Mouse (Mus musculus): ENCODE results near the gene Stum.

The Stum gene

DNA sequence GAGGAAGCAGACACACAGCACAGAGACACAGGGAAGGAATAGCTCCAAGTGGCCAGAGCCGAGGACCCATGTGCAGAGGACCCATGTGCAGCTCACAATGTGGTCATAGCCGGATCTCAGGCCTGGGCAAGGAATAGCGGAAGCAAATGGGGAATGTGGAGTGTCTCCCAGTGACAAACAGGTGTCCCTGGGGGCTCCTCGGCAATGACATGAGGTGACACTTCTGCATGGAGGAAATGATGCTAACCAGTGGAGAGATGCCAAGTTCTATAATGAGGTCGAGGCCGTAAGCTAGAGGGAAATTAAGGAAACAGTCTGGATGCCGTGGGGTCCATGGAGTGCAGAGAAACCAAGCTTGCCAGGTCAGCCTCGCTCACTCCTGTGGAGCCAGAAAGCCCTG is 54.4 kb downstream of the Stum start:
- peak; percentile 24 for DNase-seq (ENCODE audit: low read depth, low spot score)

DNA sequence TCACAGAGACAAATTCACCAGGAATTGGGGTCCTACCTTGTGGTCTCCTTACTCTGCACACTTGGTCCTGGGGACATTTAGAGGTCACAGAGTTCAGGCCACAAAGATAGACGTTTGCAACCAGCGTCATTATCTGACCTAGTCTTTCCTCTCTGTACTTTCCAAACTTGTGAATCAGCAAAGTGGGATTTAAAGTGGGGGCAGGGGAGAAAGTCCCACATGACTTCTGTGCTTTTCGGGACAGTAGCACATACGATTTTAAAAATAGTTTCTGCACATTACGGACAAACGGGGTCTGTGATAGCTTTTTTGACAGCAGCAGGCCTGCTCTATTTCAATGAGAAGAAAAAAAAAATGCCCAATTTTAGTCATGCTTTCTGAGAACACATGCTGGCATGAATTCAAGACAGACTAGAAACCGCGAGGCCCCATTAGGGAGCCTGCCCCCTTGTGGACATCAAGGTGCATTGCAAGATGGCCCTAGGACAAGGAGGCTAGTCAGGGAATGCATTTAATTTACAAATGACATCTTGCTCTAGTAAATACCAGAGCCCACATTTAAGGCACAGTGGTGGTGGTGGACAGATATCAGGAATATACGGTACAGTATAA is 55.1 kb downstream of the Stum start:
- DNase-seq (ENCODE audit: low read depth, low spot score), result peak; percentile 88

DNA sequence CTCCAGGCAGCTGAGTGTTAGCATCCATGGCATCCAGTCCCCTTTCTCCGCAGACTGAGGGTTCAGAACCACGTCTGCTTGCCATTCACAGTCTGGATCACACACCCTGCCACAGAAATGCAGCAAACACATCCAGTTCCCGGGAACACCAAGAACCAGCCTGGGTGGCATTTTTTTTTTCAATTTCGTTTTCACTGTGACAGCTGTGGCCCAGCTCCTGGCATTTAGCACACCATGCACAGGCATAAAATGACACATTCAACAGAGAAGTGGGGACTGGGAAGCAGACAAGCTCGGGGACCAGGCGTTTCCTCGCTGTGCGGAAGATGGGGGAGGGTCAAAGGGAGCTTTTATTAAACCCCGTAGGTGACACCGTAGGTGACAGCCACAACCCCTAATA is 55.6 kb downstream of the Stum start:
- peak; percentile 39 for DNase-seq (ENCODE audit: low read depth, low spot score)

DNA sequence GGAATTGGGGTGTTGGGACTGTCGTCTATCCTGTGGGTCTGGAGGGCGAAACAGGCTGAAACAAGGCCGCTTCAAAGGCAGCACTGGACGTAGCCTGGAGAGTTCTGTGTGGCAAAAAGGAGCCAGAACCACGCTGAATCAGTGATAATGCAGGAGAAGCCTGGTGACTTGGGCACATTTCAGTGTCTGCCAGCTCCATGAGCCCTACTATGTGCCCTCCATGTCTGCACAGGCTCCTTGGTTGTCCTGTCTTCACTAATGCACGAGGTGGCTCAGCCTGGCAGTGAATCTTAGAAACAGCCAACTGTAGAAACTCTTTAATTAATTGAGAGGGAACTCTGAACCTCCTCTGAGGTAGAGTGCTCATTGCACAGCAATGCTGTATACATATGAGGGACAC is 56.9 kb downstream of the Stum start:
- DNase-seq (ENCODE audit: low read depth, low spot score), result peak; percentile 9

DNA sequence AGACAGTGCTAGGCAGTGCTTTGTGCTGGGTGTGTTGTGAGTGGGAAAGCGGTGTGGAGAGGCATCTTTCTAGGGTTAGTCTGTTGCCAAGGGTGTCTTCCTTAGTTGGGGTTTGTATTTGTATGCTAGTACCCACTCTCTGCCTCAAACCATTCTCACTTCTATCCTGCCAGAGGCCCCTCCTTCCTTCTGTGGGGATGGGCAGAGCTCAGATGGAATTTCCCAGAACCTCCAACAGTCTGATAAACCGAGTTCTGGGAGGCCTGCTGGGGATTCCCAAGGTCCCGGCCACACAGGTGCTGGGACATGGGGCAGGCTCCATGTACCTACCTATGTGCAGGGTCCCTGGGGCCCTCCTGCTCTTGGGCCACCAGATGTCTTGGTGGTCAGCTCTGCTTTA is 59.4 kb downstream of the Stum start:
- peak; percentile 10 for DNase-seq (ENCODE audit: low read depth, low spot score)

DNA sequence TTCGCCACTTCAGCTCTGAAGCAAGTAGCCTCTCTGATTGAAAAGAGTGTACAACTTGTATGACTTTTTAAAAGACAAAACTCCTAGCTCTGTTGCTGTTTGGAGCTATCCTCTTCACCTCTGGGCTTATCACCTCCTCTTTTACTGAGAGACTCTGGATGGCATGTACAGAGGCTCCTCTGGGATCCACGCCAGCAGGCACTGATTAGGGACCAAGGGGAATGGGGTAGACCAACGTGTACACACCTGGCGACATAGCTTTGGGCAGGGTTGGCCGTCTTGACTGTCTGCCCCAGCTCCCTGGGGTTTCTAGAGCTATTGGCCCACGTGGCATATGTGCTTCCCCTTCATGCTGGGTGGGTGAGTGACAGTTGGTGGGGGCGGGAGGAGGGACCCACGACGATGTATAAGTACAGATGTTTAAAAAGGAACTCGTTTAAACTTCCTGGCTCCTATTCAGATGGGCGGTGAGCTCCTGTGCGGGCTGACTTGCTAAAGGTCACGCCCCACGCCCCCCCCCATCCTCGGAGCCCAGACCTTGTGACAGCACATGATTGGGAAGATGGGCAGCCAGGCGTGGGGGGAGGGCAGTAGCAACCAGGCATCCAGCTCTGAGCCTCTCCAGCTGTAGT is 60.2 kb downstream of the Stum start:
- peak; percentile 45 for DNase-seq (ENCODE audit: low read depth, low spot score)

DNA sequence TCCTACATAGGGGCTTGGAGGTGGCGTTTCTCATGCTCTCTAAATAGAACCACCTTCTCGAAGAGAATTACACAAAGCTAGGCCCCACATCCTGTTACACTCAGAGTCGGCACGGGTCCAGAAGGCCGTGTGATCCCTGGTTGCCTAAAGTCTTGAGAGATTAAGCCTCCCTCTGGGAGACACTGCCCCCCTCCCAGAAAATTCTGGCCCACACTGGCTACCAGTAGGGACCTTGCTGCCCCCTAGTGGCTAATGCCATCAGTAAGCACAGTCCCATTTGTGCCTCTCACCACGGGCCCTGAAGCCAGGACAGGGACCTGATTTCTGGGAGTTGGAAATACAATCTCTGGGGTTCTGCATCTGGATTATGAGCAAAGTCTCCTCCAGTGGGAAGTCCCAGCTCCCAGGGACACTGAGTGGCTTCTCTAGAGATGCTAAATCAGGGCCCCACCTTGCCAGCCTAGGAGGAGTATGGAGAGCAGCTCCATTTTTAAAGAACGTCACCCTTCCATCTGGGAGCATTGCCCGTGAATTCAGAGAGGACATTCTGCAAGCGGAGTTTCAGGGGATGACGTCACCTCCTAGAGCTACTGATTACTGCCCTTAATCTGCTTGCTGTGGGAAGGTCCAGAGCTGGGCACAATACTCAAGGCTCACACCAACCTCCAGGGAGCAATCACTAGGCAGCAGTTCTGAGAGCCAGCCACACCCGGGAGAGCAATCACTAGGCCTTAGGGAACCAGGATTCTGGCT is 61.1 kb downstream of the Stum start:
- peak; percentile 84 for DNase-seq (ENCODE audit: low read depth, low spot score)

DNA sequence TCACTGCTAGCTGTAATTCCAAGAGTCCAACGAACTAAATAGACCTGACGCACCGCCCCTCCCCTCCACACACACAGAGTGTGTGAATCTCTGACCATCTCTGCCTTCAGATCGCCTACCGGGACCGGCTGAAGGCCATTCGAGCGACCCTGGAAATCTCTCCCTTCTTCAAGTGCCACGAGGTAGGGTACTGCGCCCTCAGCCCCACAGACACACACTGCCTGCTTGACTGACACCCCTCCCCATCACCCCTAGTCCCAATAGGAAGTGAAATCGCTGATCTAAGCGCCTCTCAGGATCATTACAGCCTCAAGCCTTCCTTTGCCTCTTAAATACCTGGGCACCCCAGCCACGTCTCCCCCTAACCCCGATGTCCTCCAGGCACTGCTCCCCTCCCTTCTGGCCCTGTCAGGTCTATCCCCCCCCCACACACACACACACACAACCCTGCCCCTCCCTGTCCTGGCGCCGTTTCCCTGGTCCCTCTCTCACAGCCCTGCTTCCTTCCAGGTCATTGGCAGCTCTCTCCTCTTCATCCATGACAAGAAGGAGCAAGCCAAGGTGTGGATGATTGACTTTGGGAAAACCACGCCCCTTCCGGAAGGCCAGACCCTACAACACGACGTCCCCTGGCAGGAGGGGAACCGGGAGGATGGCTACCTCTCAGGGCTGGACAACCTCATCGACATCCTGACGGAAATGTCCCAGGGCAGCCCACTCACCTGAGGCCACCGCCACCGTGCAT is 62.0 kb downstream of the Stum start:
- DNase-seq (ENCODE audit: low read depth, low spot score), result peak; percentile 19

DNA sequence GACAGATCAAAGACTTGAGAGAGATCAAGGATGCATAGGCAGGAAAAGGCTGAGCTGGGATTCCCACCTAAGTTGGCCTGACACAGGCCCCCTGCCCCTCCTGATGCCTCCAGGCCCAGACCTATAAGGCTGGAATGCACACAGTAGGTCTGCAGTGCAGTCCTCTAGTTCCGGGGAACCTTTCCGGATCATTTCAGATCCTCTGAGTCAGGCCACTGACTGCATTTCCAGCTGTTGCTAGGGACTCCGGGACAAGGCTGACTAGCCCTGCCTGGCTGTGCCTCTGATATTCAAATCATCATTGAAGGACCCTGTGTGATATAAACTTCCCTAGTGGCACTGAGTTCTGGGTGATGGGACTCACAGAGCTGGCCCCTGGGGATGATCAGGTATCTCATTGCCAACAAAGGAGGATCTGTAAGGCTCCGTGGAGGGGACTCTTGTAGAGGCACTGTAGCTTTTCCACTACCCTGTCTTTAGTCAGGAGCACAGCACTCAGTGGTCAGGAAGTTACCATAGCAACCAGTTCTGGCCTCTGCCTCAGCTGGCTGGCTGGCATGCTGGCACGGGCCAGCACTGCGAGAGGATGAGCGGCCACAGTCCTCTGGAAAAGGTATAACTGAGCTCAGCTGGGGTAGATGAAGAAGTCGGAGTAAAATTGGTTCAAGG is 62.7 kb downstream of the Stum start:
- DNase-seq (ENCODE audit: low read depth, low spot score), result peak; percentile 10

DNA sequence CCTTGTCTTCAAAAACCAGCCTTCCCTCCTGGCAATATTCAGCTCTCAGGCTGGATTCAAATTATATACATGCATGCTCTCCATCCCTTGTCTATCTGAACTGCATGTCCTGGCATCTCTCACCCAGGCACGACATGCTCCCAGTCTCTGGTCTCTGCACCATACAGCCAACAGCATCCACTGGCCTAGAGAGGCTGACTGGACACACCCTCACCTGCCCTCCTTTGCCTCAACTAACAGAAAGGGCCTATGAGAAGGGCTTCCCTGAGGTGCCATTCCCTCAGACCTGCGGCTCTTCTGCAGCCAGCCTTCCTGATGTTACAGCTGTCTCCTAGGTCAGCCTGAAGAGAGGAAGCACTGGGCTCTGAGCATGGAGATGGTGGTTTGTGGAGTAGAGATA is 64.2 kb downstream of the Stum start:
- no peak for DNase-seq (ENCODE audit: low read depth, low spot score)

DNA sequence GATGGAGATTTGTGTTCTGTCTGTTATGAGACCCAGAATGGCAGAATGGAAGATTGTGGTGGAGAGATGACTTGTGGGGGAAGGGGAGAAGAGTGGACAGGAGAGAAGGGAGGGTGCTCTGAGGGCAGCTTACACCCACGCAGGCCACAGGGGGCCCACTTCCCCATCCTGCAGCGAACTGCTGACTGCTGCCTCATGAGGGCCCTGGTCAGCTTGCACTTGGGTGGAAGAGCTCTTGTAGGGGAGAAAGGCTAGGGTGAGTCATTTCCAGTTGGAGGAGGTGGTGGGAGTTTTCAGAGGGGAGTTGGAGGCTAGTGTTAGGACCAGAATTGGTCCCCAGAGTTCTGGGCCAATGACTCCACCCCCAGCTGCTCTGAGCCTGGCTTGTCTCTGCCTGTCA is 66.2 kb downstream of the Stum start:
- DNase-seq (ENCODE audit: low read depth, low spot score), result no peak

DNA sequence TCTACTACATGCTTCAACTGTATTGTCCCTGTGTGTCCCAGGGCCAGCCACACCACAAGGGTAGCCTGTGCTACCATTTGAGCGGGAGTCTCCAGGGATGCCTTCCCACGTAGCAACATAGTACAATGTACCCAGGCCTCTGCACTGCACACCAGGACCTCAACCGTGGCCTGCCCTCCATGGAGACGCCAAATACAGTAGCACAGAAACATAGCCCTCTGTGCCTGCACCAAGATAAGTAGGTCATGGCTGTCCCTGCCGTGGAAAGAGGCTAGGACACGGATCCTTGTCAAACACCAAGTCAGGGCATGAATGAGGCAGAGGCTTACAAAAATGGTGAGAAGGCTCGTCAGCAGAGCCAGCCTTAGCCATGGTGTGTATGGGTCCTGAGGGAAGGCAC is 67.5 kb downstream of the Stum start:
- DNase-seq (ENCODE audit: low read depth, low spot score), result no peak

DNA sequence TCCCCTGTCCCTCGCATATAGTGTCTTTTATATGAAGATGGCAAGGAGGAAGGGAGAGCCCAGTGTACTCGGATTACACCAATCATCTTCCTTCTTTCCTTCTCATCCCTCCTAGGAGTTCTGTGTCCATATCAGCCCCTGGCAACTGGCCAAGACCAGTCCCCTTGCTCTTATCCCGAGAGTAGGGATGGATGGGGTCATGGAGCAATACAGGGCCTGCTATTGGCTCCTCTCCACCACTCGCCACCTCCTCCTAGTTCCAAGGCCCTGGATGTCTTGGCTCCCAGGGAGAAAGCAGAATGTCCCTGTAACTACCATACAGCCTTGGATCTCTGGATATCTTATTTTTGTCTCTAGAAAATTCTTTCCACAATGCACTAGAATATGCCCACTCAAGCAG is 68.2 kb downstream of the Stum start:
- DNase-seq (ENCODE audit: low read depth, low spot score), result no peak

DNA sequence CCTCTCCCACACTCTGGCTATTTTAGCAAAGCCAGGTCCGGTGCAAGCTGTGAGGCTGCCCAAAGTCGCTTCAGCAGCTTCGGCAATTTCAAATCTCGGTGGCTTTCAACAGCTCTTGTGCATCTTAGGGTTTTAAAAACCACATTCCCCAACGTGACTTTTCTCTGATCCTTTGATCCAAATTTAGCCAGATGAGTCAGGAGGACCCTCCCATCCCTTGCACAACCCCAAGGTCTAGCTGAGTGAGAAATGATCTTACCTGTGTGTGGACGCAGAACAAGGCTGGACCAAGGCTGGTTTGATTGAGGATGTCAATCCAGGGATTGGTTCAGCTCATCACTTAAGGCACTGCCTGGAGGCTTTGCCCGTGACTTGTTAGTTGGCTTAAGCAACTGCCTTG is 73.0 kb downstream of the Stum start:
- DNase-seq (ENCODE audit: low read depth, low spot score), result no peak

DNA sequence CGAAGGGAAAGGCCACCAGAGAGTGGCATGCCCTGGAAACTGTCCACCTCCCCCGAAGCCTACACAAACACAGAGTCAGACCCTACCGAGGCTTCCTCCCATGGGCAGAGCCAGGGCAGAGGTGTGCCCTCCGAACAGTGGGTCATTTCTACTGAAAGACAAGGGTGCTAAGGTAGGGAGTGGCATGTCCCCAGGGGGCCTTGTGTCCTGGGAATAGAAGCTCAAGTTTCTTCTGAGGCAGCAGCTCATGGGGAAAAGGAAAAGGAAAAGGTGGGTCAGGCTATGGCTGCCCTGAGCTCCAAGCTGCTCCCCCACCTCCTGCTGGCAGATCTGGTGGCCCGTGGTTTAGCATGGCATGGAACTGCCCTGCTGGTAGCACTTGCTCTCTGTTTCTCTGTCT is 73.5 kb downstream of the Stum start:
- no peak for DNase-seq (ENCODE audit: low read depth, low spot score)

DNA sequence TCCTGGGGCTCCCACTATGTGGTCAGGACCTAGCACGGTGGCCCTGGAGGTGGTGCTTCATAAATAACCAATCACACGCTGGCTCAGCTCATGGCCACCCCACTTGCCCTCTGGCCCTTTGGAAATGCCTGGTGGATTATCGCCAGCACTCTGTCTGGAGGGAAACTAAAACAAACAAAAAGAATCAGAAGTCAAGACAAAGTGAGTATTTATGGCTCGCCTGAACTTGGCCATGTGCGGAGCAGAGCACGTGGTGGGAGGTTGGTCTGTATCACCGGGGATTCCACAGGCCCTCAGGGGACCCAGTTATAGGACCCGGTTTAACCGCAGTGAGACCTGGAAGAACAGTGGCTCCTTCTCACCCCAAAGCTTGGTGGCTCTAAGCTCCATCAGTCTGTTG is 74.5 kb downstream of the Stum start:
- DNase-seq (ENCODE audit: low read depth, low spot score), result no peak

DNA sequence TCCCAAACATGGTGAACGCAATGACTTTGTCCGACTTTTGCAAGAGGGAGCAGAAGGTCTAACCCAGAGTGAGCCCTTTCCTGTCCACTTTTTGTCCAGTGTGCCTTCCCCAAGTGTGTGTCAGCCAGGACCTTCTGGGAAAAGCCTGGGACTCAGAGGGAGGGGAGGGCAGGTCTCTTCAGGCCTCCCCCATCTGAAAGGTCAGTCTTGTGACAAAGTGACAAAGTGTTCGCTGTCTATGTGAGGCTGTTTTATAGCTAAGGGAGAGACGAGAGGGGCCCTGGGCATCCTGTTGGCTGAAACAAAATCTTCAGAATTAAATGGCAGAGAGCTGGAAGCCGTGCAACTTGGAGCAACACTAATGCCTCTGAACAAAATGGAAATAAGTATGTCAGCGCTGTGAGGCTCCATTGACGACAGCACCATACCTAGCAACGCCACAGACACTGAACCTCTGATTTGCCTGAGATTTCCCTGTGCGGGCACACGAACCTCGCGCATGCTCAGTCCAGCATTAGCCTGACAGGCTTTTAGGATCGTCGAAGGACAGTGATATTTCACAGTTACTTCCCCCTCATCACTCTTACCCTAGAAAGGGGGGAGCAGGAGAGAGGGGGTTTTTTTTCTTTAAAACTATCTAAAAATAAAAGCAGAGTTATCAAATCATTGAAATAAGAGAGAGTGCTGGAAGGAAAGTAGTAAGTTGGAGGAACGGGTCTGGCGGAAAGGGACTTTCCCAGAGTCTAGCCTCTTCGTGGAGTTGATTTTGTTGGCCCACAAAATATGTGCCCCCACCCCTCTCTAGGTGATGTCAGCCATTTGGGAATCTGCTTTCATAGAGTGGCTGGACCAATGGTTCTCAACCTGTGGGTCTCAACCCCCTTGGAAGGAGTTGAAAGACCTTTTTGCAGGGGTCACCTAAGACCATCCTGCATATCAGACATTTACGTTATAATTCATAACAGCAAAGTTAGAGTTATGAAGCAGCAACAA is 75.3 kb downstream of the Stum start:
- DNase-seq (ENCODE audit: low read depth, low spot score), result peak; percentile 46

DNA sequence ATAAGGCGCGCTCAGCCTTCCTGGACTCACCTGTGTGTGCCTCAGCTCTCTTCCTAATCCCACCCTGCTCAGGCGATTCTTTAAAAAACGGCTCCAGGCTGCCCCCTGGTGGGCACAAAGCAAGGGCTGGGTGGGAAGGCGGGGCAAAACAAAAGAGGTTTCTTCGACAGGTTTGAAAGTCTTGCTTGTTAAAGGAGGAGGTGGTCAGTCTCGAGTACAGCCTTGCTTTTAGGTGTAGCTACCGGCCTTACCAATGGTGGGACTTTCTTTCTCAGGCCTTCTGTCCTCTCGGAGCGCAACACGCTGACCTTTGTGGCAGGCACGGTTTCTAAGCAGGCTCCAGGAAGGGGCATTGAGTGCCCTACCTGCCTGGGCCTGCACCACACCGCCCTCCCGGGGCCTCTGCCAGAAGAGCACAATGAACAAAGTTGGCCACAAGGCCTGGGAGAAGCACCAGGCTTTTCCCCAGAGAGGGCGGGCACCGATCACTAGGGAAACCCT is 76.1 kb downstream of the Stum start:
- peak; percentile 87 for DNase-seq (ENCODE audit: low read depth, low spot score)

DNA sequence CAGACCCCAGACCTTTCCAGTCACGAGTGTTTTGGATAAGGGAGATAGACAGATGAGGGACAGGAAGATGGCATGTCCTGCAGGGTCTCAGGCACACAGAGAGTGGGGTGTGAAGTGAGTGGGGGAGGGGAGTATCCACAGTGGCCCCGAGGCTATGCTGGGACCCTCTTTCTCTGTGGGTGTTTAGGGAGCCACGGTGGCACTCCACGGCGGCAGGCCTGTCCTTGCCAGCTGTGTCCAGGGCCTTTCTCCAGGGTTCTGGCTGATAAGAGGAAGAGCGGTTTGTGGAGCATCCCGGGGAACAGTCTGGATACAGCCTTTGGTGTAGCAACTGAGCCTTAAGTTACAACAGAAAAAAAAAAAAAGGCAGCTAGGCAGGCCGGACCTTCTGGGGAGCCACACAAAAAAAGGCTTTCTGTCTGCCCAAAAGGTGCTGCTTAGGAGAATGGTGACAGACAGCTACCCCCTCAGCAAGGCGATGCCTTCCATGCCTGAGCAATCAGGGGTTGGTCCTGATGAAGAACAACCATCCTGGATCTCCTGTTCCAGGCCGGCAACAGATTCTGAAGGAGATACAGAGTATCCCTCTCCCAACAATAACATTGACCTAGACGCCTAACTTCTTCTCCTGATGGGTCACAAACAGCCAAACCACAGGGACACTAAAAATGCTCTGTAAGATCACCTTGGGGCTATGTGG is 76.8 kb downstream of the Stum start:
- DNase-seq (ENCODE audit: low read depth, low spot score), result no peak

Data from CD4-positive, CD25-positive, alpha-beta regulatory T cell, adult 2 months (primary cell).